Mouse (Mus musculus) heart, postnatal 0 days (tissue): ENCODE measurements around the gene Kdm2a. TPM values are rescaled to one million over a fixed set of nuclear protein-coding genes. Genes with fewer than 3 reads are reported as not detected.
A peak's percentile ranks its signal among the peaks of the same experiment; 100 is the strongest.

Experiments used
- ATAC-seq: fragments of 200-750 bp; cut with Nextera tagmentation; 2 replicates; pipeline ENCODE4 v1.8.0; 2017; ENCODE audit warnings: low read depth, moderate number of reproducible peaks, moderate library complexity; ENCODE audit not compliant: insufficient read depth
- DNase-seq: peaks from one replicate; pipeline ENCODE4 v3.0.0-alpha.2; 2016; ENCODE audit warnings: low spot score
- H3K27ac ChIP-seq: fragments of 300-500 bp; sonication (generic); 2 replicates; pipeline ENCODE4 v1.5.1; 2014; ENCODE audit warnings: low read depth, mild to moderate bottlenecking
- H3K27me3 ChIP-seq: fragments of 300-500 bp; sonication (generic); 2 replicates; pipeline ENCODE4 v1.6.1; 2014; ENCODE audit warnings: low read length, mixed read lengths; ENCODE audit not compliant: control insufficient read depth, insufficient read depth
- H3K36me3 ChIP-seq: fragments of 300-500 bp; sonication (generic); replicated peaks from 2 replicates; pipeline ENCODE4 v1.6.1; 2014; ENCODE audit warnings: low read length, mixed read lengths; ENCODE audit not compliant: control insufficient read depth, insufficient read depth
- H3K4me1 ChIP-seq: fragments of 300-500 bp; sonication (generic); 2 replicates; pipeline ENCODE4 v1.6.1; 2014; ENCODE audit warnings: antibody characterized with exemption; ENCODE audit not compliant: control insufficient read depth, insufficient read depth
- H3K4me2 ChIP-seq: fragments of 300-500 bp; sonication (generic); 2 replicates; pipeline ENCODE4 v1.6.1; 2014; ENCODE audit warnings: low read depth, mild to moderate bottlenecking, low read length, moderate library complexity
- H3K4me3 ChIP-seq: fragments of 300-500 bp; sonication (generic); 2 replicates; pipeline ENCODE4 v1.5.1; 2014; ENCODE audit warnings: low read depth, low read length
- H3K9ac ChIP-seq: fragments of 300-500 bp; sonication (generic); replicated peaks from 2 replicates; pipeline ENCODE4 v1.6.1; 2014; ENCODE audit warnings: low read depth, low read length, mixed read lengths
- H3K9me3 ChIP-seq: fragments of 300-500 bp; sonication (generic); replicated peaks from 2 replicates; pipeline ENCODE4 v1.6.1; 2016; ENCODE audit warnings: low read length; ENCODE audit not compliant: control insufficient read depth
- CTCF ChIP-seq: IDR thresholded peaks from 2 replicates; pipeline ENCODE4 v1.5.1; 2016; ENCODE audit warnings: antibody characterized with exemption, control low read depth, low read depth
- EP300 ChIP-seq: IDR thresholded peaks from 2 replicates; pipeline ENCODE4 v1.6.1; 2016; ENCODE audit warnings: antibody characterized with exemption, low read depth
- WGBS: fragments of 180-500 bp; shearing (Covaris S2); extraction: QIAGEN DNeasy Blood & Tissue Kit; methylation state at CpG from one replicate; pipeline ENCODE4 v1.1.7; 2014; 5-methylcytosine and 5-hydroxymethylcytosine counted together
- polyA plus RNA-seq: library from polyadenylated mRNA; unstranded; fragments of >200 nt; fragmentation: Nextera tagmentation; extraction: Ambion mirVana; gene quantifications from 2 replicates; pipeline ENCODE4 v1.2.1, GENCODE M21; 2015
- total RNA-seq: library from RNA; depleted of rRNA; stranded (reverse); fragments of >200 nt; gene quantifications from 2 replicates; pipeline ENCODE4 v1.2.3, GENCODE M21; 2014; ENCODE audit warnings: low replicate concordance

Kdm2a gene
- total and polyA plus RNA-seq, 2 experiments from 2014 or later = 15.7 to 65.3 TPM

GRCm38 (mm10) chr19:4298322-4299121 lies 99.6 kb downstream of the Kdm2a start:
- ATAC-seq = no peak

GRCm38 (mm10) chr19:4297851-4298250 lies 100.2 kb downstream of the Kdm2a start:
- H3K9ac ChIP-seq = no peak overlapping the region
- ATAC-seq = no peak
- DNase-seq = no peak
- H3K4me3 ChIP-seq = no peak overlapping the region
- no peaks in the 10 kb centered on the region for H3K9me3 ChIP-seq
- no peak for TF ChIP-seq CTCF
- no peak for TF ChIP-seq EP300
- H3K27ac ChIP-seq = no peak overlapping the region
- H3K36me3 ChIP-seq = 0 out of 2 replicates have a peak, but pooled peaks cover 3% of the 10 kb centered on the region
- 81% methylated on average over 5 of the region's 5 CpGs for WGBS
- peaks cover 32% of the 10 kb centered on the region for H3K4me1 ChIP-seq
- H3K27me3 ChIP-seq = no peaks in the 10 kb centered on the region
- no peak overlapping the region for H3K4me2 ChIP-seq

More at GRCm38 (mm10) chr19:4298322-4299121, 99.6 kb downstream of the Kdm2a start:
- H3K36me3 ChIP-seq = no peaks in the 10 kb centered on the region
- H3K9ac ChIP-seq = no peak overlapping the region
- TF ChIP-seq EP300 (no peak), CTCF (no peak)
- no peak overlapping the region; the same call in 1 of the 2 replicates for H3K27ac ChIP-seq
- no peak overlapping the region for H3K4me3 ChIP-seq
- no peak for DNase-seq
- H3K4me1 ChIP-seq = peaks cover 38% of the 10 kb centered on the region
- H3K9me3 ChIP-seq = no peaks in the 10 kb centered on the region
- no peaks in the 10 kb centered on the region for H3K27me3 ChIP-seq
- WGBS = 81% methylated on average over 17 of the region's 17 CpGs
- H3K4me2 ChIP-seq = no peak overlapping the region

GRCm38 (mm10) chr19:4296611-4297010 lies 101.5 kb downstream of the Kdm2a start:
- H3K27ac ChIP-seq = no peak overlapping the region

GRCm38 (mm10) chr19:4295391-4295790 lies 102.7 kb downstream of the Kdm2a start:
- 85% methylated on average over 4 of the region's 4 CpGs for WGBS
- Histone ChIP-seq H3K9ac (no peak overlapping the region), H3K4me2 (no peak overlapping the region), H3K27me3 (no peaks in the 10 kb centered on the region), H3K36me3 (peaks cover 27% of the 10 kb centered on the region), H3K27ac (peak overlapping the region; percentile 59; the same call in 1 of the 2 replicates), H3K4me3 (no peak overlapping the region), H3K9me3 (no peaks in the 10 kb centered on the region), H3K4me1 (peaks cover 8% of the 10 kb centered on the region; the same call in 1 of the 2 replicates)
- ATAC-seq = no peak
- TF ChIP-seq EP300 = no peak
- TF ChIP-seq CTCF = no peak
- DNase-seq = no peak

More at GRCm38 (mm10) chr19:4296611-4297010, 101.5 kb downstream of the Kdm2a start:
- Histone ChIP-seq H3K36me3 (peaks cover 15% of the 10 kb centered on the region), H3K9ac (no peak overlapping the region), H3K27me3 (no peaks in the 10 kb centered on the region), H3K9me3 (no peaks in the 10 kb centered on the region), H3K4me3 (no peak overlapping the region), H3K4me1 (peaks cover 20% of the 10 kb centered on the region; the same call in 1 of the 2 replicates), H3K4me2 (no peak overlapping the region)
- 90% methylated on average over 2 of the region's 2 CpGs for WGBS
- no peak for TF ChIP-seq EP300
- no peak for TF ChIP-seq CTCF
- ATAC-seq (no peak), DNase-seq (no peak)

- Histone ChIP-seq H3K4me1 (no peaks in the 10 kb centered on the region), H3K27ac (peak overlapping the region; percentile 59), H3K36me3 (peaks cover 35% of the 10 kb centered on the region), H3K9ac (no peak overlapping the region), H3K27me3 (no peaks in the 10 kb centered on the region), H3K4me3 (no peak overlapping the region), H3K9me3 (no peaks in the 10 kb centered on the region), H3K4me2 (no peak overlapping the region)
- TF ChIP-seq CTCF = no peak
- ATAC-seq = peak; percentile 62; the same call in 1 of the 2 replicates
- peak; percentile 31 for DNase-seq
- 60% methylated on average over 14 of the region's 14 CpGs for WGBS
These were observed 103.5 kb downstream of the Kdm2a start for GRCm38 (mm10) chr19:4294381-4295097.
